ENCODE assay signal across 28 mouse cellular contexts in the genomic region with DNA sequence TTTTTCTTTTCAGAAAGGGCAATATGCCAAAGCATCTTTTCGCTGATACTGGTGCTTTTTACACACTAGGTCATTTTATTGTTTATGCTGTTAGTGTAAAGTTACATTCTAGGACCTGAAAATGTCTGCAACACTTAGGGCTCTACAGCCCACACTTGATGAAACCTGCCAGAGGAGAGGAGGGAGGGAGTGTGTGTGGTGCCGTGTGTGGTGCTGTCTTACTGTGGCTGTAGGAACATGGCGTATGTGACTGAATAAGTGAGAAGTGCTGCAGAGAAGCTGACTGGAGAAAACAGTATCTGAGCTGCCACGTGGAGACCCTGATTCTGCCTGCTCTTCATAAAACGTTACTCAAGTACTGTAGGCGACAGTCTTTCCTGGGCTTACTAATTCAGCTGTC.
A peak's percentile ranks its signal among the peaks of the same experiment; 100 is the strongest.
DNase-seq lines count a peak whose midpoint lies in the region; ATAC-seq and TF ChIP-seq lines count a peak whose summit lies in the region.
"Had no signal": no experiment of that assay in that cellular context is flagged by ENCODE, and none has a peak within 500 bp of the region (broad histone marks: within the 10 kb centered on the region; RNA-seq: fewer than 3 reads in every experiment).

No protein-coding gene starts in this region.

- H3K27ac ChIP-seq in intestine, postnatal 0 days (ENCODE audit: low read depth, low read length) = 0 out of 2 replicates have a peak overlapping the region, but pooled peaks have one; percentile 4
- H3K27ac ChIP-seq in intestine, embryonic 15.5 days = no peak overlapping the region
- H3K27ac ChIP-seq in midbrain, embryonic 16.5 days (ENCODE audit: low read length) = no peak overlapping the region
- H3K27ac ChIP-seq: embryonic facial prominence, embryonic 12.5 days; embryonic facial prominence, embryonic 15.5 days; gastrocnemius, adult 2 months; heart, embryonic 15.5 days; hindbrain, embryonic 15.5 days had no signal

- H3K9ac ChIP-seq in intestine, postnatal 0 days (ENCODE audit: low read depth, low read length) = no peak overlapping the region
- H3K9ac ChIP-seq in intestine, embryonic 15.5 days = no peak overlapping the region
- H3K9ac ChIP-seq in midbrain, embryonic 16.5 days (ENCODE audit: low read depth, low read length) = no peak overlapping the region
- H3K9ac ChIP-seq: embryonic facial prominence, embryonic 12.5 days; embryonic facial prominence, embryonic 15.5 days; heart, embryonic 12.5 days; heart, embryonic 15.5 days; hindbrain, embryonic 15.5 days had no signal

- peak; percentile 71 for ATAC-seq in frontal cortex, adult (ENCODE audit: low TSS enrichment)
- ATAC-seq in intestine, postnatal 0 days = no peak
- no peak for ATAC-seq in intestine, embryonic 15.5 days
- ATAC-seq in midbrain, embryonic 16.5 days = no peak
- ATAC-seq: forebrain, embryonic 16.5 days; Patski had no signal

- DNase-seq in frontal cortex, postnatal 14 days (ENCODE audit: low spot score in 2 of 2) = no peak
- DNase-seq in brain, adult 2 months (ENCODE audit: low read depth, low spot score) = peak; percentile 63
- DNase-seq: adrenal gland, postnatal 10 days; adrenal gland, postnatal 36 days; B cell, adult 2 months; cerebellum, adult 11 months; cerebellum, adult 2 months; cerebellum, adult 9-11 months; cerebellum, postnatal 25 days; gastrocnemius, adult 2 months; gastrocnemius, postnatal 14 days; heart, adult 18-20 months; heart, postnatal 10 days; heart, postnatal 36 days; kidney, adult 18-20 months had no signal

- TF ChIP-seq CTCF in intestine, postnatal 0 days (IDR thresholded peaks at IDR 0.05; ENCODE audit: low read depth) = no peak

- no peak overlapping the region for H3K4me3 ChIP-seq in intestine, postnatal 0 days (ENCODE audit: low read depth, low read length)
- H3K4me3 ChIP-seq in intestine, embryonic 15.5 days (replicated peaks) = no peak overlapping the region
- H3K4me3 ChIP-seq in midbrain, embryonic 16.5 days (ENCODE audit: low read depth, low read length) = no peak overlapping the region
- H3K4me3 ChIP-seq: embryonic facial prominence, embryonic 12.5 days; embryonic facial prominence, embryonic 15.5 days; gastrocnemius, adult 2 months; heart, embryonic 12.5 days; heart, embryonic 15.5 days; hindbrain, embryonic 15.5 days had no signal

- no peaks in the 10 kb centered on the region for H3K9me3 ChIP-seq in intestine, postnatal 0 days (ENCODE audit: control insufficient read depth)
- H3K9me3 ChIP-seq in intestine, embryonic 15.5 days = no peaks in the 10 kb centered on the region
- H3K9me3 ChIP-seq in midbrain, embryonic 16.5 days (replicated peaks; ENCODE audit: control insufficient read depth, low read length, poor library complexity, severe bottlenecking) = no peaks in the 10 kb centered on the region
- H3K9me3 ChIP-seq: embryonic facial prominence, embryonic 12.5 days; embryonic facial prominence, embryonic 15.5 days; G1E; heart, embryonic 12.5 days; heart, embryonic 15.5 days; hindbrain, embryonic 15.5 days had no signal

- no peak overlapping the region for H3K4me2 ChIP-seq in intestine, postnatal 0 days (replicated peaks; ENCODE audit: low read depth)
- H3K4me2 ChIP-seq in intestine, embryonic 15.5 days (replicated peaks) = no peak overlapping the region
- no peak overlapping the region for H3K4me2 ChIP-seq in midbrain, embryonic 16.5 days (ENCODE audit: low read length)
- H3K4me2 ChIP-seq: embryonic facial prominence, embryonic 12.5 days; embryonic facial prominence, embryonic 15.5 days; heart, embryonic 12.5 days; heart, embryonic 15.5 days; hindbrain, embryonic 15.5 days had no signal

- H3K36me3 ChIP-seq in intestine, postnatal 0 days (ENCODE audit: control insufficient read depth, insufficient read depth) = peaks cover 34% of the 10 kb centered on the region
- peaks cover 10% of the 10 kb centered on the region for H3K36me3 ChIP-seq in intestine, embryonic 15.5 days
- 0 out of 2 replicates have a peak, but pooled peaks cover 2% of the 10 kb centered on the region for H3K36me3 ChIP-seq in midbrain, embryonic 16.5 days (ENCODE audit: control insufficient read depth, insufficient read depth, low read length)

- H3K27me3 ChIP-seq in intestine, postnatal 0 days (replicated peaks; ENCODE audit: control insufficient read depth, insufficient read depth, low read length) = no peaks in the 10 kb centered on the region
- H3K27me3 ChIP-seq in intestine, embryonic 15.5 days (replicated peaks) = no peaks in the 10 kb centered on the region
- no peaks in the 10 kb centered on the region for H3K27me3 ChIP-seq in midbrain, embryonic 16.5 days (ENCODE audit: control insufficient read depth, insufficient read depth, low read depth, low read length)
- H3K27me3 ChIP-seq: CH12.LX; embryonic facial prominence, embryonic 12.5 days; embryonic facial prominence, embryonic 15.5 days; heart, embryonic 12.5 days; heart, embryonic 15.5 days; hindbrain, embryonic 15.5 days; Patski had no signal

- 91% methylated on average over 6 of the region's 6 CpGs for WGBS in intestine, postnatal 0 days
- WGBS in intestine, embryonic 15.5 days = 85% methylated on average over 6 of the region's 6 CpGs
- 89% methylated on average over 6 of the region's 6 CpGs for WGBS in midbrain, embryonic 16.5 days

- H3K4me1 ChIP-seq in intestine, postnatal 0 days (replicated peaks; ENCODE audit: control insufficient read depth, insufficient read depth, low read length) = no peaks in the 10 kb centered on the region
- no peaks in the 10 kb centered on the region for H3K4me1 ChIP-seq in intestine, embryonic 15.5 days (replicated peaks)
- peaks cover 8% of the 10 kb centered on the region for H3K4me1 ChIP-seq in midbrain, embryonic 16.5 days (ENCODE audit: control insufficient read depth, insufficient read depth, low read length)
- H3K4me1 ChIP-seq: embryonic facial prominence, embryonic 12.5 days; embryonic facial prominence, embryonic 15.5 days; heart, embryonic 15.5 days had no signal
